Mouse (Mus musculus) kidney, embryonic 16.5 days (tissue): ENCODE results near the gene Cdk19. TPM values are rescaled to one million over a fixed set of nuclear protein-coding genes. Genes with fewer than 3 reads are reported as not detected.

Experiments used
- ATAC-seq: fragments of 200-750 bp; cut with Nextera tagmentation; 2 replicates; pipeline ENCODE4 v1.8.0; 2017; ENCODE audit warnings: moderate TSS enrichment; ENCODE audit not compliant: low FRiP score, low TSS enrichment
- H3K27ac ChIP-seq: fragments of 300-500 bp; sonication (generic); 2 replicates; pipeline ENCODE4 v1.5.1; 2014; ENCODE audit warnings: low read length
- H3K27me3 ChIP-seq: fragments of 300-500 bp; sonication (generic); 2 replicates; pipeline ENCODE4 v1.6.1; 2014; ENCODE audit warnings: low read length, control low read depth, mixed read lengths; ENCODE audit not compliant: insufficient read depth
- H3K36me3 ChIP-seq: fragments of 300-500 bp; sonication (generic); 2 replicates; pipeline ENCODE4 v1.6.1; 2014; ENCODE audit warnings: low read length, control low read depth, mixed read lengths; ENCODE audit not compliant: insufficient read depth
- H3K4me1 ChIP-seq: fragments of 300-500 bp; sonication (generic); 2 replicates; pipeline ENCODE4 v1.6.1; 2014; ENCODE audit warnings: low read length, control low read depth, mixed read lengths; ENCODE audit not compliant: insufficient read depth
- H3K4me2 ChIP-seq: fragments of 300-500 bp; sonication (generic); replicated peaks from 2 replicates; pipeline ENCODE4 v1.6.1; 2014; ENCODE audit warnings: low read depth, low read length
- H3K4me3 ChIP-seq: fragments of 300-500 bp; sonication (generic); 2 replicates; pipeline ENCODE4 v1.5.1; 2014; ENCODE audit warnings: mild to moderate bottlenecking, low read length
- H3K9ac ChIP-seq: fragments of 300-500 bp; sonication (generic); replicated peaks from 2 replicates; pipeline ENCODE4 v1.6.1; 2014; ENCODE audit warnings: low read length
- H3K9me3 ChIP-seq: fragments of 300-500 bp; sonication (generic); 2 replicates; pipeline ENCODE4 v1.6.1; 2016; ENCODE audit warnings: low read length, control low read depth
- WGBS: fragments of 180-500 bp; shearing (Covaris S2); extraction: QIAGEN DNeasy Blood & Tissue Kit; methylation state at CpG from one replicate; pipeline ENCODE4 v1.1.7; 2014; 5-methylcytosine and 5-hydroxymethylcytosine counted together
- polyA plus RNA-seq: library from polyadenylated mRNA; unstranded; fragments of >200 nt; fragmentation: Nextera tagmentation; extraction: Ambion mirVana; gene quantifications from 2 replicates; pipeline ENCODE4 v1.2.1, GENCODE M21; 2015

The Cdk19 gene
- polyA plus RNA-seq, 1 experiment from 2014 or later = 9.5 TPM

GRCm38 (mm10) chr10:40378284-40378683 lies 38.9 kb downstream of the Cdk19 start:
- no peaks in the 10 kb centered on the region for H3K27me3 ChIP-seq
- H3K4me1 ChIP-seq = no peaks in the 10 kb centered on the region
- 85% methylated on average over 4 of the region's 4 CpGs for WGBS
- H3K36me3 ChIP-seq = no peaks in the 10 kb centered on the region
- H3K27ac ChIP-seq = no peak overlapping the region
- no peak overlapping the region for H3K4me2 ChIP-seq
- no peak overlapping the region for H3K9ac ChIP-seq
- H3K9me3 ChIP-seq = no peaks in the 10 kb centered on the region
- no peak overlapping the region for H3K4me3 ChIP-seq
- ATAC-seq = no peak

GRCm38 (mm10) chr10:40379682-40380081 lies 40.3 kb downstream of the Cdk19 start:
- H3K4me1 ChIP-seq = no peaks in the 10 kb centered on the region
- no peaks in the 10 kb centered on the region for H3K9me3 ChIP-seq
- no peak overlapping the region for H3K4me2 ChIP-seq
- no peak overlapping the region for H3K4me3 ChIP-seq
- 35% methylated on average over 1 of the region's 1 CpGs for WGBS
- no peaks in the 10 kb centered on the region for H3K36me3 ChIP-seq
- ATAC-seq = no peak
- H3K9ac ChIP-seq = no peak overlapping the region
- H3K27me3 ChIP-seq = no peaks in the 10 kb centered on the region
- H3K27ac ChIP-seq = no peak overlapping the region

- Histone ChIP-seq H3K4me3 (no peak overlapping the region), H3K4me1 (no peaks in the 10 kb centered on the region), H3K27me3 (no peaks in the 10 kb centered on the region), H3K4me2 (no peak overlapping the region), H3K36me3 (no peaks in the 10 kb centered on the region), H3K9ac (no peak overlapping the region), H3K27ac (no peak overlapping the region), H3K9me3 (no peaks in the 10 kb centered on the region)
- ATAC-seq = no peak
- 93% methylated on average over 3 of the region's 3 CpGs for WGBS
These were observed 46.0 kb downstream of the Cdk19 start for GRCm38 (mm10) chr10:40385397-40385796.

GRCm38 (mm10) chr10:40386126-40386525 lies 46.8 kb downstream of the Cdk19 start:
- Histone ChIP-seq H3K36me3 (no peaks in the 10 kb centered on the region), H3K4me3 (no peak overlapping the region), H3K27ac (no peak overlapping the region), H3K4me2 (no peak overlapping the region), H3K27me3 (no peaks in the 10 kb centered on the region), H3K4me1 (no peaks in the 10 kb centered on the region), H3K9ac (no peak overlapping the region), H3K9me3 (no peaks in the 10 kb centered on the region)
- no peak for ATAC-seq
- WGBS = 92% methylated on average over 4 of the region's 4 CpGs

GRCm38 (mm10) chr10:40393447-40394143 lies 54.2 kb downstream of the Cdk19 start:
- H3K4me3 ChIP-seq = no peak overlapping the region
- H3K27me3 ChIP-seq = no peaks in the 10 kb centered on the region
- 0 out of 2 replicates have a peak, but pooled peaks cover 1% of the 10 kb centered on the region for H3K4me1 ChIP-seq
- H3K27ac ChIP-seq = no peak overlapping the region
- WGBS = 79% methylated on average over 2 of the region's 2 CpGs
- H3K9me3 ChIP-seq = no peaks in the 10 kb centered on the region
- no peak overlapping the region for H3K9ac ChIP-seq
- peaks cover 5% of the 10 kb centered on the region; the same call in 1 of the 2 replicates for H3K36me3 ChIP-seq
- no peak overlapping the region for H3K4me2 ChIP-seq
- no peak for ATAC-seq

GRCm38 (mm10) chr10:40398842-40399241 lies 59.5 kb downstream of the Cdk19 start:
- H3K9me3 ChIP-seq = no peaks in the 10 kb centered on the region
- no peaks in the 10 kb centered on the region for H3K27me3 ChIP-seq
- H3K4me3 ChIP-seq = no peak overlapping the region
- no peak overlapping the region for H3K4me2 ChIP-seq
- H3K9ac ChIP-seq = no peak overlapping the region
- no peak for ATAC-seq
- peaks cover 5% of the 10 kb centered on the region; the same call in 1 of the 2 replicates for H3K36me3 ChIP-seq
- no peak overlapping the region for H3K27ac ChIP-seq
- H3K4me1 ChIP-seq = 0 out of 2 replicates have a peak, but pooled peaks cover 5% of the 10 kb centered on the region
- WGBS = 63% methylated on average over 3 of the region's 3 CpGs

GRCm38 (mm10) chr10:40399328-40399727 lies 60.0 kb downstream of the Cdk19 start:
- H3K4me2 ChIP-seq = no peak overlapping the region
- no peak for ATAC-seq
- 0 out of 2 replicates have a peak, but pooled peaks cover 5% of the 10 kb centered on the region for H3K4me1 ChIP-seq
- H3K36me3 ChIP-seq = peaks cover 5% of the 10 kb centered on the region; the same call in 1 of the 2 replicates
- no peak overlapping the region for H3K9ac ChIP-seq
- no peaks in the 10 kb centered on the region for H3K9me3 ChIP-seq
- no peaks in the 10 kb centered on the region for H3K27me3 ChIP-seq
- 61% methylated on average over 2 of the region's 2 CpGs for WGBS
- H3K4me3 ChIP-seq = no peak overlapping the region
- H3K27ac ChIP-seq = no peak overlapping the region

- Histone ChIP-seq H3K4me3 (no peak overlapping the region), H3K27ac (no peak overlapping the region), H3K9ac (no peak overlapping the region), H3K4me2 (no peak overlapping the region), H3K9me3 (no peaks in the 10 kb centered on the region), H3K36me3 (peaks cover 5% of the 10 kb centered on the region; the same call in 1 of the 2 replicates), H3K27me3 (no peaks in the 10 kb centered on the region), H3K4me1 (0 out of 2 replicates have a peak, but pooled peaks cover 5% of the 10 kb centered on the region)
- no peak for ATAC-seq
- 77% methylated on average over 4 of the region's 4 CpGs for WGBS
These were observed 60.9 kb downstream of the Cdk19 start for GRCm38 (mm10) chr10:40400293-40400692.

- no peaks in the 10 kb centered on the region for H3K9me3 ChIP-seq
- H3K27ac ChIP-seq = no peak overlapping the region
- H3K4me2 ChIP-seq = no peak overlapping the region
- no peaks in the 10 kb centered on the region for H3K4me1 ChIP-seq
- no peak overlapping the region for H3K4me3 ChIP-seq
- 88% methylated on average over 3 of the region's 3 CpGs for WGBS
- H3K9ac ChIP-seq = no peak overlapping the region
- no peaks in the 10 kb centered on the region for H3K36me3 ChIP-seq
- H3K27me3 ChIP-seq = no peaks in the 10 kb centered on the region
- ATAC-seq = no peak
These were observed 67.3 kb downstream of the Cdk19 start for GRCm38 (mm10) chr10:40406655-40407054.

- Histone ChIP-seq H3K27ac (no peak overlapping the region), H3K9ac (no peak overlapping the region), H3K4me2 (no peak overlapping the region), H3K36me3 (no peaks in the 10 kb centered on the region), H3K4me1 (no peaks in the 10 kb centered on the region), H3K9me3 (no peaks in the 10 kb centered on the region), H3K27me3 (no peaks in the 10 kb centered on the region), H3K4me3 (no peak overlapping the region)
- WGBS = 85% methylated on average over 2 of the region's 2 CpGs
- no peak for ATAC-seq
These were observed 70.0 kb downstream of the Cdk19 start for GRCm38 (mm10) chr10:40409336-40409735.
